ENCODE assay signal across 8 mouse cellular contexts in the genomic region with DNA sequence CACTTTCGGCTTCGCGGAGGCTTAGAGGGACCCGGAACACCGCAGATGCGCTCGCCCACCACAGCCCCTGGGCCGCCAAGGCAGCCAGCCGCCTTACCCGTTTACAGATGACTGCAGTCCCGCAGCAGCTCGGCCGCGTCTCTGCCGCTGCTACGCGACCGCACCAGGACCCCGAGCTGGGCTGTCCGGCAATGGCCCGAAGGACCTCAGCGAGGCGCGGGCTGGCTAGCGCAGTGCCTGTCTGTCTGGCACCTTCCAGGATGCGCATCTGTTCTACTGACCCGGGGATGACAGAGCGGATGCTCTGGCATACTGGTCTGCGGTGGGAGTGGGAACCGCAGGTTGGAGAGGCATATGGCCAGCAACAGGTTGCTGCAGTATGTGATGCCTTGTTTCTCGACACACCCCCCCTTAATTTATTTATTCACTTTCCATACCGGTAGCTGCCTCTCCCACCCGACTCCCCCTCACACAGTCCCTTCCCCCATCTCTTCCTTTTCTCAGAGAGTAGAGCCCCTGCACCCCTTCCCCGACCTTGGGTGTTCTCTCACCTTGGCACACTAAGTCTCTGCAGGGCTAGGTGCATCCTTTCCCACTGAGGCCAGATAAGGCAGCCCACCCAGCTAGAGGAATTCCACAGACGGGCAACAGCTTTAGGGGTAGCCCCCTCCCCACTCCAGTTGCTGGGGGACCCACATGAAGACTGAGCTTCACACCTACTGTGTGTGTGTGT. TPM values are rescaled to one million over a fixed set of nuclear protein-coding genes. Genes with fewer than 3 reads are reported as not detected.
DNase-seq lines count a peak whose midpoint lies in the region; ATAC-seq lines count a peak whose summit lies in the region.

A gene (minus strand): TSS at position 201 of the 733 bp plus-strand sequence.

- no peaks in the 10 kb centered on the region for H3K9me3 ChIP-seq in heart, embryonic 14.5 days (ENCODE audit: control insufficient read depth, low read length)
- no peaks in the 10 kb centered on the region for H3K9me3 ChIP-seq in liver, embryonic 13.5 days (replicated peaks)
- H3K9me3 ChIP-seq in stomach, embryonic 16.5 days (replicated peaks; ENCODE audit: control insufficient read depth, low read length), result no peaks in the 10 kb centered on the region

- no peaks in the 10 kb centered on the region for H3K27me3 ChIP-seq in heart, embryonic 14.5 days (ENCODE audit: control insufficient read depth, insufficient read depth, low read length)
- no peaks in the 10 kb centered on the region for H3K27me3 ChIP-seq in liver, embryonic 13.5 days
- H3K27me3 ChIP-seq in stomach, embryonic 16.5 days (ENCODE audit: control insufficient read depth, insufficient read depth, low read length), result no peaks in the 10 kb centered on the region

- peak; percentile 94 for ATAC-seq in CD4-positive, CD25-positive, alpha-beta regulatory T cell, adult 4 months
- ATAC-seq in heart, embryonic 14.5 days (ENCODE audit: insufficient number of reproducible peaks, insufficient read depth, low FRiP score, low read depth), result peak; percentile 93
- peak; percentile 93 for ATAC-seq in liver, embryonic 13.5 days (ENCODE audit: low read depth)
- ATAC-seq in stomach, embryonic 16.5 days (ENCODE audit: insufficient read depth, low FRiP score), result peak; percentile 94

- H3K27ac ChIP-seq in heart, embryonic 14.5 days (replicated peaks in 1 of 2; ENCODE audit: control insufficient read depth in 1 of 2, insufficient read depth in 1 of 2, low read depth in 2 of 2, low read length in 2 of 2), result no peak within 1 kb of the TSS
- no peak within 1 kb of the TSS for H3K27ac ChIP-seq in liver, embryonic 13.5 days
- H3K27ac ChIP-seq in stomach, embryonic 16.5 days (ENCODE audit: low read length), result no peak within 1 kb of the TSS

- WGBS in heart, embryonic 14.5 days, result under 1% methylated on average over 35 of the region's 35 CpGs
- under 1% methylated on average over 35 of the region's 35 CpGs for WGBS in liver, embryonic 13.5 days (ENCODE audit: insufficient replicate concordance)
- under 1% methylated on average over 35 of the region's 35 CpGs for WGBS in stomach, embryonic 16.5 days

- peak within 1 kb of the TSS; percentile 78 for H3K9ac ChIP-seq in heart, embryonic 14.5 days (ENCODE audit: low read length)
- peak within 1 kb of the TSS; percentile 71 for H3K9ac ChIP-seq in liver, embryonic 13.5 days
- peak within 1 kb of the TSS; percentile 83 for H3K9ac ChIP-seq in stomach, embryonic 16.5 days (ENCODE audit: low read length)

- peaks cover 3 to 6% of the 10 kb centered on the region in 2 experiments; a peak in 3 of 4 replicates for H3K4me1 ChIP-seq in heart, embryonic 14.5 days (ENCODE audit: control insufficient read depth in 2 of 2, insufficient read depth in 2 of 2, low read length in 2 of 2)
- H3K4me1 ChIP-seq in liver, embryonic 13.5 days (replicated peaks), result peaks cover 13% of the 10 kb centered on the region
- no peaks in the 10 kb centered on the region for H3K4me1 ChIP-seq in stomach, embryonic 16.5 days (ENCODE audit: control insufficient read depth, insufficient read depth, low read length)

- peak within 1 kb of the TSS; percentile 91 for H3K4me2 ChIP-seq in heart, embryonic 14.5 days (ENCODE audit: low read length)
- H3K4me2 ChIP-seq in liver, embryonic 13.5 days, result peak within 1 kb of the TSS; percentile 72
- peak within 1 kb of the TSS; percentile 88 for H3K4me2 ChIP-seq in stomach, embryonic 16.5 days (ENCODE audit: low read depth, low read length)

- H3K4me3 ChIP-seq in heart, embryonic 14.5 days (ENCODE audit: control insufficient read depth in 1 of 2, insufficient read depth in 1 of 2, low read depth in 1 of 2, low read length in 2 of 2), result peak within 1 kb of the TSS; percentile 59 to 87
- peak within 1 kb of the TSS; percentile 72 for H3K4me3 ChIP-seq in liver, embryonic 13.5 days (replicated peaks)
- H3K4me3 ChIP-seq in stomach, embryonic 16.5 days (replicated peaks; ENCODE audit: low read length), result peak within 1 kb of the TSS; percentile 77

- peaks cover 7% of the 10 kb centered on the region; the same call in 1 of the 2 replicates for H3K36me3 ChIP-seq in heart, embryonic 14.5 days (ENCODE audit: control insufficient read depth, insufficient read depth, low read length)
- H3K36me3 ChIP-seq in liver, embryonic 13.5 days, result no peaks in the 10 kb centered on the region
- H3K36me3 ChIP-seq in stomach, embryonic 16.5 days (ENCODE audit: control insufficient read depth, insufficient read depth, low read length), result 0 out of 2 replicates have a peak, but pooled peaks cover 4% of the 10 kb centered on the region

- peak; percentile 44 for DNase-seq in c-Kit-negative CD71-positive TER-119-positive erythroid progenitor cells, embryonic 14.5 days (ENCODE audit: low read depth, low spot score)
- peak; percentile 61 for DNase-seq in fibroblast of lung, adult 2 months (ENCODE audit: low read depth)
- DNase-seq in kidney, postnatal 14 days, result peak; percentile 92
- peak; percentile 77 for DNase-seq in liver, embryonic 13.5 days
- peak; percentile 95 for DNase-seq in neural tube, embryonic 10.5 days (ENCODE audit: extremely low spot score, low spot score)

RNA-seq across cellular contexts. Expression of the gene that starts here (rescaled TPM):
- 1 to 10 TPM; 1.3 to 2.2 TPM for polyA plus RNA-seq in CD4-positive, CD25-positive, alpha-beta regulatory T cell, adult 4 months (2017; shearing (Covaris generic))
- polyA plus RNA-seq in heart, embryonic 14.5 days (2014; fragmentation: Nextera tagmentation; extraction: Ambion mirVana), result 17.2 and 20.3 TPM in 2 replicates
- polyA plus RNA-seq in liver, embryonic 13.5 days (2015; fragmentation: Nextera tagmentation; extraction: Ambion mirVana), result 7.1 and 9.1 TPM in 2 replicates
- polyA plus RNA-seq in stomach, embryonic 16.5 days (2015; fragmentation: Nextera tagmentation; extraction: Ambion mirVana), result 34.6 and 35.2 TPM in 2 replicates

Comparison
In these comparisons a context has a peak if more than half of its experiments do, and no peak if none do; other contexts are left out.
1. DNase-seq: peak in every context shown above with its lines; median percentile 95 in neural tube, embryonic 10.5 days; 92 in kidney, postnatal 14 days; 77 in liver, embryonic 13.5 days; 61 in fibroblast of lung, adult 2 months; 44 in c-Kit-negative CD71-positive TER-119-positive erythroid progenitor cells, embryonic 14.5 days.